8 mouse cellular contexts compared by ENCODE assay signal in the genomic region with DNA sequence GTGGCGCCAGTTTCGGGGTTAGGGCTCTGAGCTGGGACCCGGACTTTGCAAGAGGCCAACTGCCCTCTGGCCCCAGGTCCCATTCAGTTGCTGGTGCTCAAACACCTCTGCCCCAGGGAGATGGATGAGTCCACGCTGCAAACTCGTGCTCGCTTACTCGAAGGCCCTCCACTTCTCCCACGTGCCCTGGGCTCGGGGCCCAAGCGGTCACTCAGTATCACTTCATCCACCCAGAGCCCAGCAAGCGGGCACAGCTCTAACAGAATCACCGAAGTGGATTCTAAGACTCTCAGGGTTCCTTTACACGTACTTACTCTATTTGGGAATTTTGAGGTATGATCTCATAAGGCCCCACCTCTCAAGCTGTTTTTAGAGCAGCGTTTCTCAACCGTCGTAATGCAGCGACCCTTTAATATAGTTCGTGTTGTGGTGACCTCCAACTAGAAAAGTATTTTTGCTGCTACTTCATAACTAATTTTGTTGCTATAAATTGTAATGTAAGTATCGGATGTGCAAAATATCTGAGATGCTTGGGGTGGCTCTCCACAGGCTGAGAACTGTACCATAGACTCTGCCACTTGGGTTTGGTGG. TPM values are rescaled to one million over a fixed set of nuclear protein-coding genes. Genes with fewer than 3 reads are reported as not detected.
DNase-seq lines count a peak whose midpoint lies in the region; ATAC-seq and TF ChIP-seq lines count a peak whose summit lies in the region.

No protein-coding gene starts in this region.

- TF ChIP-seq POLR2A in liver, adult 2 months (IDR thresholded peaks at IDR 0.05; ENCODE audit: extremely low read depth, insufficient read depth, low read length), result 0 out of 2 replicates have a peak, but pooled peaks have one; percentile 30

- peak overlapping the region; percentile 67 for H3K4me3 ChIP-seq in liver, adult 2 months (ENCODE audit: insufficient read depth, low read depth, low read length)
- peak overlapping the region; percentile 94 for H3K4me3 ChIP-seq in embryonic facial prominence, embryonic 12.5 days
- H3K4me3 ChIP-seq in hindbrain, embryonic 13.5 days, result peak overlapping the region; percentile 53
- peak overlapping the region; percentile 96 for H3K4me3 ChIP-seq in liver, embryonic 16.5 days (ENCODE audit: low read depth, low read length)
- H3K4me3 ChIP-seq in neural tube, embryonic 15.5 days (replicated peaks), result peak overlapping the region; percentile 57

- no peak for TF ChIP-seq CTCF in liver, adult 2 months (IDR thresholded peaks at IDR 0.05; ENCODE audit: low read depth, low read length)

- no peaks in the 10 kb centered on the region for H3K9me3 ChIP-seq in embryonic facial prominence, embryonic 12.5 days
- no peaks in the 10 kb centered on the region for H3K9me3 ChIP-seq in hindbrain, embryonic 13.5 days
- 0 out of 2 replicates have a peak, but pooled peaks cover 3% of the 10 kb centered on the region for H3K9me3 ChIP-seq in liver, embryonic 16.5 days (replicated peaks; ENCODE audit: control insufficient read depth, low read length)
- H3K9me3 ChIP-seq in neural tube, embryonic 15.5 days (replicated peaks), result no peaks in the 10 kb centered on the region; the same call in 1 of the 2 replicates

- H3K36me3 ChIP-seq in liver, adult 2 months (ENCODE audit: control insufficient read depth, insufficient read depth, low read length), result no peaks in the 10 kb centered on the region
- H3K36me3 ChIP-seq in embryonic facial prominence, embryonic 12.5 days, result no peaks in the 10 kb centered on the region
- H3K36me3 ChIP-seq in hindbrain, embryonic 13.5 days, result no peaks in the 10 kb centered on the region
- peaks cover 8% of the 10 kb centered on the region; the same call in 1 of the 2 replicates for H3K36me3 ChIP-seq in liver, embryonic 16.5 days (ENCODE audit: control insufficient read depth, insufficient read depth)
- no peaks in the 10 kb centered on the region for H3K36me3 ChIP-seq in neural tube, embryonic 15.5 days

- peak; percentile 99 for DNase-seq in liver, adult 2 months (ENCODE audit: extremely low read depth, low read depth, low spot score)
- DNase-seq in liver, result no peak
- DNase-seq in B cell, adult 2 months, result no peak

- H3K27ac ChIP-seq in liver, adult 2 months (replicated peaks; ENCODE audit: insufficient read depth, low read depth, low read length), result peak overlapping the region; percentile 96
- H3K27ac ChIP-seq in embryonic facial prominence, embryonic 12.5 days, result peak overlapping the region; percentile 97
- H3K27ac ChIP-seq in hindbrain, embryonic 13.5 days, result 0 out of 2 replicates have a peak overlapping the region, but pooled peaks have one; percentile 44
- peak overlapping the region; percentile 100 for H3K27ac ChIP-seq in liver, embryonic 16.5 days (ENCODE audit: low read length)
- H3K27ac ChIP-seq in neural tube, embryonic 15.5 days (replicated peaks), result peak overlapping the region; percentile 81

- H3K4me1 ChIP-seq in liver, adult 2 months (ENCODE audit: control insufficient read depth, insufficient read depth, low read length), result peaks cover 22% of the 10 kb centered on the region
- peaks cover 23% of the 10 kb centered on the region for H3K4me1 ChIP-seq in embryonic facial prominence, embryonic 12.5 days
- peaks cover 29% of the 10 kb centered on the region for H3K4me1 ChIP-seq in hindbrain, embryonic 13.5 days (replicated peaks)
- peaks cover 47% of the 10 kb centered on the region for H3K4me1 ChIP-seq in liver, embryonic 16.5 days (ENCODE audit: control insufficient read depth, low read depth, low read length)
- peaks cover 25% of the 10 kb centered on the region for H3K4me1 ChIP-seq in neural tube, embryonic 15.5 days

- H3K9ac ChIP-seq in liver, adult 2 months (ENCODE audit: low read depth, low read length), result peak overlapping the region; percentile 81
- H3K9ac ChIP-seq in embryonic facial prominence, embryonic 12.5 days, result peak overlapping the region; percentile 87
- peak overlapping the region; percentile 71 for H3K9ac ChIP-seq in hindbrain, embryonic 13.5 days
- peak overlapping the region; percentile 85 for H3K9ac ChIP-seq in liver, embryonic 16.5 days (ENCODE audit: low read depth, low read length)
- H3K9ac ChIP-seq in neural tube, embryonic 15.5 days (replicated peaks), result peak overlapping the region; percentile 54

- peaks cover 12% of the 10 kb centered on the region; the same call in 1 of the 2 replicates for H3K79me2 ChIP-seq in liver, adult 2 months (ENCODE audit: control insufficient read depth, insufficient read depth, low read length)

- H3K27me3 ChIP-seq in liver, adult 2 months (ENCODE audit: control insufficient read depth, insufficient read depth, low read length), result no peaks in the 10 kb centered on the region
- H3K27me3 ChIP-seq in embryonic facial prominence, embryonic 12.5 days, result no peaks in the 10 kb centered on the region
- peaks cover 9% of the 10 kb centered on the region for H3K27me3 ChIP-seq in hindbrain, embryonic 13.5 days
- H3K27me3 ChIP-seq in liver, embryonic 16.5 days (ENCODE audit: control insufficient read depth, insufficient read depth, low read depth, low read length), result no peaks in the 10 kb centered on the region
- 0 out of 2 replicates have a peak, but pooled peaks cover 13% of the 10 kb centered on the region for H3K27me3 ChIP-seq in neural tube, embryonic 15.5 days (replicated peaks)

- peak overlapping the region; percentile 63 for H3K4me2 ChIP-seq in embryonic facial prominence, embryonic 12.5 days (replicated peaks)
- peak overlapping the region; percentile 80 for H3K4me2 ChIP-seq in hindbrain, embryonic 13.5 days
- peak overlapping the region; percentile 98 for H3K4me2 ChIP-seq in liver, embryonic 16.5 days (ENCODE audit: low read depth, low read length)
- peak overlapping the region; percentile 85 for H3K4me2 ChIP-seq in neural tube, embryonic 15.5 days

- ATAC-seq in embryonic facial prominence, embryonic 12.5 days (ENCODE audit: insufficient number of reproducible peaks, insufficient read depth, low FRiP score, low TSS enrichment), result no peak
- 0 out of 2 replicates have a peak, but pooled peaks have one; percentile 6 for ATAC-seq in hindbrain, embryonic 13.5 days (ENCODE audit: low FRiP score)
- no peak for ATAC-seq in liver, embryonic 16.5 days (ENCODE audit: low read depth)
- ATAC-seq in neural tube, embryonic 15.5 days (ENCODE audit: low FRiP score), result 0 out of 2 replicates have a peak, but pooled peaks have one; percentile 6
- ATAC-seq in megakaryocyte progenitor cell, adult 5-6 weeks (replicated peaks; ENCODE audit: poor library complexity), result no peak

- WGBS in liver, adult 2 months, result 6% methylated on average over 19 of the region's 19 CpGs
- WGBS in embryonic facial prominence, embryonic 12.5 days, result 24% methylated on average over 19 of the region's 19 CpGs
- 34% methylated on average over 19 of the region's 19 CpGs for WGBS in hindbrain, embryonic 13.5 days
- WGBS in liver, embryonic 16.5 days (ENCODE audit: insufficient replicate concordance), result 6% methylated on average over 19 of the region's 19 CpGs
- 30% methylated on average over 19 of the region's 19 CpGs for WGBS in neural tube, embryonic 15.5 days

RNA-seq across cellular contexts. Expression of a gene that starts 0.8 kb away (rescaled TPM):
- 29.5 and 34.1 TPM in 2 replicates for total RNA-seq in liver, adult 2 months (2014; rRNA removed)
- 35.9 and 40.1 TPM in 2 replicates for polyA plus RNA-seq in liver, adult 2 months (2012; rRNA removed)
- polyA plus RNA-seq in embryonic facial prominence, embryonic 12.5 days (2016; fragmentation: Nextera tagmentation; extraction: Ambion mirVana), result 33.2 and 36.2 TPM in 2 replicates
- polyA plus RNA-seq in hindbrain, embryonic 13.5 days (2015; fragmentation: Nextera tagmentation; extraction: Ambion mirVana), result 12.9 and 13.6 TPM in 2 replicates
- 41.3 and 41.4 TPM in 2 replicates for polyA plus RNA-seq in liver, embryonic 16.5 days (2015; fragmentation: Nextera tagmentation; extraction: Ambion mirVana)
- polyA plus RNA-seq in neural tube, embryonic 15.5 days (2015; fragmentation: Nextera tagmentation; extraction: Ambion mirVana), result 12.1 and 23.3 TPM in 2 replicates
- total RNA-seq in megakaryocyte progenitor cell, adult 5-6 weeks (2015), result 117 and 119 TPM in 2 replicates
- 59.4 and 69.2 TPM in 2 replicates for total RNA-seq in megakaryocyte progenitor cell, adult 5-6 weeks (2017)

RNA-seq across cellular contexts. Expression of a gene that starts 46.2 kb away (rescaled TPM):
- 44.2 and 45.5 TPM in 2 replicates for total RNA-seq in liver, adult 2 months (2014; rRNA removed)
- 13.9 and 14.1 TPM in 2 replicates for polyA plus RNA-seq in liver, adult 2 months (2012; rRNA removed)
- polyA plus RNA-seq in embryonic facial prominence, embryonic 12.5 days (2016; fragmentation: Nextera tagmentation; extraction: Ambion mirVana), result 343 and 389 TPM in 2 replicates
- 235 and 246 TPM in 2 replicates for polyA plus RNA-seq in hindbrain, embryonic 13.5 days (2015; fragmentation: Nextera tagmentation; extraction: Ambion mirVana)
- 94.3 and 105 TPM in 2 replicates for polyA plus RNA-seq in liver, embryonic 16.5 days (2015; fragmentation: Nextera tagmentation; extraction: Ambion mirVana)
- polyA plus RNA-seq in neural tube, embryonic 15.5 days (2015; fragmentation: Nextera tagmentation; extraction: Ambion mirVana), result 171 and 210 TPM in 2 replicates
- 914 and 949 TPM in 2 replicates for total RNA-seq in megakaryocyte progenitor cell, adult 5-6 weeks (2015)
- total RNA-seq in megakaryocyte progenitor cell, adult 5-6 weeks (2017), result 277 and 390 TPM in 2 replicates

Comparison
In these comparisons a context has a peak if more than half of its experiments do, and no peak if none do; other contexts are left out.
1. H3K27ac ChIP-seq: peak in every context shown above with its lines; median percentile 100 in liver, embryonic 16.5 days; 97 in embryonic facial prominence, embryonic 12.5 days; 96 in liver, adult 2 months; 81 in neural tube, embryonic 15.5 days; 44 in hindbrain, embryonic 13.5 days.
2. ATAC-seq: peak in hindbrain, embryonic 13.5 days (single experiment) and neural tube, embryonic 15.5 days (single experiment); none in embryonic facial prominence, embryonic 12.5 days (single experiment), liver, embryonic 16.5 days (single experiment) and megakaryocyte progenitor cell, adult 5-6 weeks (single experiment).
3. Peak in every context shown above with its lines, with median percentiles within 50 percentile points of each other: H3K4me3 ChIP-seq, H3K9ac ChIP-seq and H3K4me2 ChIP-seq.